Comparison of ENCODE assay signal across 22 mouse cellular contexts in the genomic region with DNA sequence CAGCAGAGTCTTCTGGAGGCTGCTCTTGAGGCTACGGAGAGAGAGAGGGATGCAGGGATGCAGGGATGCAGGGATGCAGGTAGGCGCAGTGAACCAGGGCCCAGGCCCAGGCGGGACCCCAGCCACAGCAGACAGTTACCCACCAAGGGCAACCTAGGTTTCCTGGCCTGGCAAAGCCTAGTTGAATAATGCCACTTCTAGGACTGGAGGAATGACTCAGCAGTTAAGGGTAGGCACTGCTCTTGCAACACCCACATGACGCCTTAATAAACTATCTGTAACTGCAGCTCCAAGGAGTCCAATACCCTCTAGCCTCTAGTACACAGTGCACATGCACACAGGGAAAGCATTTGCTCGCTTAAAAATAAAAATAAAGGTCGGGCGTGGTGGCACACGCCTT. TPM values are rescaled to one million over a fixed set of nuclear protein-coding genes. Genes with fewer than 3 reads are reported as not detected.
DNase-seq lines count a peak whose midpoint lies in the region; ATAC-seq and TF ChIP-seq lines count a peak whose summit lies in the region.
"Had no signal": no experiment of that assay in that cellular context is flagged by ENCODE, and none has a peak within 500 bp of the region (broad histone marks: within the 10 kb centered on the region; RNA-seq: fewer than 3 reads in every experiment).

No protein-coding gene starts in this region.

- DNase-seq in 3T3-L1 (ENCODE audit: low read depth, low spot score), result peak; percentile 46
- no peak for DNase-seq in thymus, adult 2 months
- DNase-seq in left cerebral cortex, adult 2 months (ENCODE audit: extremely low spot score in 1 of 2, low spot score in 2 of 2), result no peak
- no peak for DNase-seq in right cerebral cortex, adult 2 months (ENCODE audit: low spot score in 2 of 2)
- DNase-seq: cerebellum, adult 2 months; gastrocnemius, postnatal 25 days; kidney, adult 18-20 months; kidney, postnatal 10 days; liver, postnatal 0 days; retina, postnatal 1 day; spleen, adult 18-20 months had no signal

- no peak overlapping the region for H3K4me3 ChIP-seq in C2C12 (ENCODE audit: insufficient read depth, poor library complexity, severe bottlenecking)
- H3K4me3 ChIP-seq in intestine, postnatal 0 days (ENCODE audit: low read depth, low read length), result no peak overlapping the region
- no peak overlapping the region for H3K4me3 ChIP-seq in thymus, adult 2 months (ENCODE audit: control insufficient read depth, insufficient read depth, low read length)
- H3K4me3 ChIP-seq in left cerebral cortex, adult 2 months, result no peak overlapping the region
- H3K4me3 ChIP-seq: embryonic facial prominence, embryonic 13.5 days; forebrain, embryonic 12.5 days; heart, embryonic 12.5 days; hindbrain, embryonic 15.5 days; midbrain, embryonic 15.5 days; stomach, embryonic 15.5 days had no signal

- H3ac ChIP-seq in C2C12 (ENCODE audit: control insufficient read depth, insufficient read length, low read depth), result no peak overlapping the region

- no peak for TF ChIP-seq CTCF in C2C12 (IDR thresholded peaks at IDR 0.05; ENCODE audit: control insufficient read depth, insufficient read depth, insufficient read length)
- TF ChIP-seq CTCF in intestine, postnatal 0 days (IDR thresholded peaks at IDR 0.05; ENCODE audit: low read depth), result no peak
- TF ChIP-seq CTCF in thymus, adult 2 months (IDR thresholded peaks at IDR 0.05; ENCODE audit: borderline replicate concordance, control insufficient read depth, extremely low read depth, insufficient read depth, low read length, poor library complexity), result no peak
- TF ChIP-seq CTCF in left cerebral cortex, adult 2 months (IDR thresholded peaks at IDR 0.05), result no peak

- TF ChIP-seq POLR2A in thymus, adult 2 months (IDR thresholded peaks at IDR 0.05; ENCODE audit: control insufficient read depth, extremely low read depth, insufficient read depth, low read length, poor library complexity), result no peak

- intact Hi-C loops in left cerebral cortex, adult 2 months (cut with DNase I), result no loop called here

- H3K79me3 ChIP-seq in C2C12 (ENCODE audit: low read depth), result no peaks in the 10 kb centered on the region

- H3K27ac ChIP-seq in intestine, postnatal 0 days (ENCODE audit: low read depth, low read length), result no peak overlapping the region
- H3K27ac ChIP-seq in thymus, adult 2 months (ENCODE audit: control insufficient read depth, insufficient read depth, low read length), result no peak overlapping the region
- H3K27ac ChIP-seq in left cerebral cortex, adult 2 months, result no peak overlapping the region
- H3K27ac ChIP-seq: embryonic facial prominence, embryonic 13.5 days; forebrain, embryonic 12.5 days; hindbrain, embryonic 15.5 days; macrophage; midbrain, embryonic 15.5 days; stomach, embryonic 15.5 days had no signal

- peaks cover 9% of the 10 kb centered on the region for H3K36me3 ChIP-seq in C2C12 (ENCODE audit: control insufficient read depth, insufficient read depth)
- H3K36me3 ChIP-seq in intestine, postnatal 0 days (ENCODE audit: control insufficient read depth, insufficient read depth), result no peaks in the 10 kb centered on the region
- H3K36me3 ChIP-seq in thymus, adult 2 months (ENCODE audit: control insufficient read depth, insufficient read depth, low read length), result no peaks in the 10 kb centered on the region
- H3K36me3 ChIP-seq: forebrain, embryonic 12.5 days; heart, embryonic 12.5 days; stomach, embryonic 15.5 days had no signal

- H3K4me2 ChIP-seq in intestine, postnatal 0 days (replicated peaks; ENCODE audit: low read depth), result no peak overlapping the region
- H3K4me2 ChIP-seq: embryonic facial prominence, embryonic 13.5 days; forebrain, embryonic 12.5 days; heart, embryonic 12.5 days; hindbrain, embryonic 15.5 days; midbrain, embryonic 15.5 days; stomach, embryonic 15.5 days had no signal

- no peaks in the 10 kb centered on the region; the same call in 1 of the 2 replicates for H3K4me1 ChIP-seq in intestine, postnatal 0 days (replicated peaks; ENCODE audit: control insufficient read depth, insufficient read depth, low read length)
- H3K4me1 ChIP-seq in thymus, adult 2 months (replicated peaks; ENCODE audit: control insufficient read depth, insufficient read depth, low read length), result 0 out of 2 replicates have a peak, but pooled peaks cover under 1% of the 10 kb centered on the region

- no peaks in the 10 kb centered on the region for H3K79me2 ChIP-seq in C2C12 (ENCODE audit: control insufficient read depth, insufficient read depth)

- WGBS in intestine, postnatal 0 days, result 74% methylated on average over 8 of the region's 8 CpGs
- WGBS in thymus, adult 2 months, result 81% methylated on average over 8 of the region's 8 CpGs

- ATAC-seq in common myeloid progenitor, adult 5-6 weeks (replicated peaks; ENCODE audit: low read depth, poor library complexity, severe bottlenecking), result peak; percentile 77
- peak; percentile 53; the same call in 1 of the 2 replicates for ATAC-seq in intestine, postnatal 0 days
- ATAC-seq: liver, postnatal 0 days; midbrain, embryonic 15.5 days had no signal

- H3K27me3 ChIP-seq in C2C12 (ENCODE audit: control insufficient read depth, insufficient read depth, insufficient read length), result no peaks in the 10 kb centered on the region
- peaks cover 7% of the 10 kb centered on the region; the same call in 1 of the 2 replicates for H3K27me3 ChIP-seq in intestine, postnatal 0 days (replicated peaks; ENCODE audit: control insufficient read depth, insufficient read depth, low read length)
- H3K27me3 ChIP-seq in thymus, adult 2 months (ENCODE audit: control insufficient read depth, insufficient read depth, low read length), result peaks cover under 1% of the 10 kb centered on the region; the same call in 1 of the 2 replicates
- H3K27me3 ChIP-seq: hindbrain, embryonic 15.5 days; midbrain, embryonic 15.5 days had no signal

- no peaks in the 10 kb centered on the region for H3K9me3 ChIP-seq in intestine, postnatal 0 days (ENCODE audit: control insufficient read depth)
- H3K9me3 ChIP-seq: embryonic facial prominence, embryonic 13.5 days; forebrain, embryonic 12.5 days; heart, embryonic 12.5 days; hindbrain, embryonic 15.5 days; midbrain, embryonic 15.5 days; stomach, embryonic 15.5 days had no signal

- no peak overlapping the region for H3K9ac ChIP-seq in intestine, postnatal 0 days (ENCODE audit: low read depth, low read length)
- H3K9ac ChIP-seq: embryonic facial prominence, embryonic 13.5 days; forebrain, embryonic 12.5 days; heart, embryonic 12.5 days; hindbrain, embryonic 15.5 days; liver, postnatal 0 days; midbrain, embryonic 15.5 days; stomach, embryonic 15.5 days had no signal

TF ChIP-seq in C2C12, 6 proteins besides CTCF, POLR2A, EP300 and RAD21:
- TF ChIP-seq MYOD1 (IDR thresholded peaks at IDR 0.05; ENCODE audit: control insufficient read depth, insufficient read length, low read depth) (no peak), CEBPB (IDR thresholded peaks at IDR 0.05; ENCODE audit: low read depth) (peak; percentile 58)

RNA-seq across cellular contexts. Expression of a gene that starts 6.0 kb away (rescaled TPM):
- 3.8 TPM for polyA plus RNA-seq in C2C12 (2012; fragmentation: generic; extraction: Trizol)
- total RNA-seq in common myeloid progenitor, adult 5-6 weeks (2017), result not detected in 2 replicates
- polyA plus RNA-seq in intestine, postnatal 0 days (2015; fragmentation: Nextera tagmentation; extraction: Ambion mirVana), result 1.2 and 1.8 TPM in 2 replicates
- polyA plus RNA-seq in thymus, adult 2 months (2012; rRNA removed), result 1.8 and 2.2 TPM in 2 replicates
- 1 to 10 TPM; 9.4 to 9.9 TPM for total RNA-seq in left cerebral cortex, adult 2 months (2021)
- polyA plus RNA-seq: macrophage had no signal

RNA-seq across cellular contexts. Expression of a gene that starts 7.3 kb away (rescaled TPM):
- polyA plus RNA-seq in C2C12 (2012; fragmentation: generic; extraction: Trizol), result 0.12 TPM
- total RNA-seq in common myeloid progenitor, adult 5-6 weeks (2017), result 0.23 TPM in 1 of 2 replicates, not detected in the other
- 131 and 132 TPM in 2 replicates for polyA plus RNA-seq in intestine, postnatal 0 days (2015; fragmentation: Nextera tagmentation; extraction: Ambion mirVana)
- 5.6 and 6.9 TPM in 2 replicates for polyA plus RNA-seq in thymus, adult 2 months (2012; rRNA removed)
- total RNA-seq in left cerebral cortex, adult 2 months (2021), result 1 to 10 TPM; 3.2 to 4.1 TPM
- total RNA-seq: heart, postnatal 25 days had no signal
- polyA plus RNA-seq: macrophage had no signal

RNA-seq across cellular contexts. Expression of a gene that starts 35.0 kb away (rescaled TPM):
- polyA plus RNA-seq in C2C12 (2012; fragmentation: generic; extraction: Trizol), result not detected
- total RNA-seq in common myeloid progenitor, adult 5-6 weeks (2017), result 4.6 and 7.8 TPM in 2 replicates
- polyA plus RNA-seq in intestine, postnatal 0 days (2015; fragmentation: Nextera tagmentation; extraction: Ambion mirVana), result 4.0 and 4.9 TPM in 2 replicates
- polyA plus RNA-seq in thymus, adult 2 months (2012; rRNA removed), result 49.5 and 73.6 TPM in 2 replicates
- 1 to 10 TPM; 2.7 to 3.8 TPM for total RNA-seq in left cerebral cortex, adult 2 months (2021)

RNA-seq across cellular contexts. Expression of a gene that starts 36.3 kb away (rescaled TPM):
- 15.7 TPM for polyA plus RNA-seq in C2C12 (2012; fragmentation: generic; extraction: Trizol)
- total RNA-seq in common myeloid progenitor, adult 5-6 weeks (2017), result 11.5 and 13.3 TPM in 2 replicates
- polyA plus RNA-seq in intestine, postnatal 0 days (2015; fragmentation: Nextera tagmentation; extraction: Ambion mirVana), result 80.9 and 84.6 TPM in 2 replicates
- polyA plus RNA-seq in thymus, adult 2 months (2012; rRNA removed), result 77.0 and 80.5 TPM in 2 replicates
- total RNA-seq in left cerebral cortex, adult 2 months (2021), result 10 to 100 TPM; 16.8 to 18.1 TPM

RNA-seq across cellular contexts. Expression of a gene that starts 36.7 kb away (rescaled TPM):
- 358 TPM for polyA plus RNA-seq in C2C12 (2012; fragmentation: generic; extraction: Trizol)
- 82.7 and 123 TPM in 2 replicates for total RNA-seq in common myeloid progenitor, adult 5-6 weeks (2017)
- 62.6 and 63.3 TPM in 2 replicates for polyA plus RNA-seq in intestine, postnatal 0 days (2015; fragmentation: Nextera tagmentation; extraction: Ambion mirVana)
- polyA plus RNA-seq in thymus, adult 2 months (2012; rRNA removed), result 25.1 and 28.3 TPM in 2 replicates
- total RNA-seq in left cerebral cortex, adult 2 months (2021), result 10 to 100 TPM; 65.4 to 73.4 TPM

Comparison
In these comparisons a context has a peak if more than half of its experiments do, and no peak if none do; other contexts are left out.
1. RNA of a gene that starts 7.3 kb away (polyA plus RNA-seq): 131 to 132 TPM in intestine, postnatal 0 days; 5.6 to 6.9 TPM in thymus, adult 2 months and 0.12 TPM in C2C12 (single experiment); every median in the first group is over 10 times any median in the second.